Mouse (Mus musculus): ENCODE data around the gene Pitpnm3. TPM values are rescaled to one million over a fixed set of nuclear protein-coding genes. Genes with fewer than 3 reads are reported as not detected.

The Pitpnm3 gene
- total and polyA plus RNA-seq, 2 experiments from 2014 or later: 3.2 to 14.0 TPM

DNA sequence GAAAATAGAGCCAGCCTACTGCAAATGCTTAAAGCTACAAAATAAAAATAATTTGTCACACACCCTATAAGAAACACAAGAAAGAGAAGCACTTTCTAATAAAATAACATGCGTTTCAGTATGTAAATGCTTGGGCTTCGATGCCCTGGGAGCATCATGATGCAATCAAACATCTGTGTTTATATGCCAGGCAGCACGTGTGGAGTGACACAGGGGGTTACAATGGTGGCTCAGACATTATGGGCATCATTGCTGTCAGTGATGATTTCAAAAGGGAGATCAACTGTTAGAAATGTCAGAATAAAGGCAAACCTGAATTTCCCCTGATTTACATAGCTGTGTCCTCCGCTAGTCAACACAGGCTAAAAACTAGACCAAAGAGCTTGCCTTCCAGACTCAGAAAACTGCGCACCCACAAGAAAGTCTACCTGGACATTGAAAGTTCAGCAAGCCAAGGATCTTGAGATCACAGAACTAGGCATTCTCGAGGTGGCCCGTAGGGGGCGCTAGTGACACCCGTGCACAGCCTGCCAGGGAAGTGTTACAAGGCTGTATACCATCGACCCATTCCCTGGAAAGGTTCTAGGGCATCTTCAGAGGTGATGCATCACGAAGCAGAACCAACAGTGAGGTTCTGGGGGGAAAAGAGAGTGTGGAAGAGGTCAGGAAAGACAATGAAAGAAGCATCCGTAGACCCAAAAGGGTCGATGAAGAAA lies 133.3 kb downstream of the Pitpnm3 start:
- Histone ChIP-seq H3K27me3 (ENCODE audit: insufficient read depth, low read length) (no peaks in the 10 kb centered on the region), H3K9me3 (ENCODE audit: low read length) (no peaks in the 10 kb centered on the region), H3K36me3 (ENCODE audit: insufficient read depth) (no peaks in the 10 kb centered on the region), H3K4me1 (ENCODE audit: insufficient read depth) (no peaks in the 10 kb centered on the region), H3K9ac (no peak overlapping the region), H3K4me2 (ENCODE audit: low read depth) (no peak overlapping the region), H3K27ac (ENCODE audit: low read depth, low read length) (no peak overlapping the region), H3K4me3 (ENCODE audit: low read depth, low read length) (no peak overlapping the region)
- 46% methylated on average over 13 of the region's 13 CpGs for WGBS
- DNase-seq (no peak), ATAC-seq (no peak)
- TF ChIP-seq CTCF (IDR thresholded peaks at IDR 0.05; ENCODE audit: low read depth): peak; percentile 58

DNA sequence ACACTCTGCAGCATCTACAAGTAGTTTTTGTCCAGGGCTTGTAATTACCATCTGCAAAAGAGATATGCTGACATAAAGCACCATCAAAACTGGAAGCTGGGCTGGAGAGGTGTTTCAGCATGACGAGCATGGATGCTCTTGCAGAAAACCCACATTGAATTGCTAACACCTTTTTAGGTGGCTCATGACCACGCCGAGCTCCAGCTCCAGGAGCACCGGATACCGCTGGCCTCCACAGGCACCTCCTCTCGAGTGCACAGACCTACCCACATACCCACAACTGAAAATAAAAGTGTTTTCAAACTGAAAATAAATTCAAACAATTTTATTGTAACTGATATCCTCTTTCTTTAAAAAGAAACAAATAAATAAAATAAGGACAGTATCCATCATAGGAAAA lies 135.4 kb downstream of the Pitpnm3 start:
- no peak for TF ChIP-seq CTCF (IDR thresholded peaks at IDR 0.05; ENCODE audit: low read depth)
- peaks cover 7% of the 10 kb centered on the region for H3K4me1 ChIP-seq (ENCODE audit: insufficient read depth)
- 85% methylated on average over 6 of the region's 6 CpGs for WGBS

More for the DNA sequence above, 135.4 kb downstream of the Pitpnm3 start:
- H3K4me2 ChIP-seq (ENCODE audit: low read depth): no peak overlapping the region
- no peak overlapping the region for H3K9ac ChIP-seq
- no peaks in the 10 kb centered on the region for H3K9me3 ChIP-seq (ENCODE audit: low read length)
- H3K27me3 ChIP-seq (ENCODE audit: insufficient read depth, low read length): no peaks in the 10 kb centered on the region
- no peak for DNase-seq
- no peak overlapping the region for H3K4me3 ChIP-seq (ENCODE audit: low read depth, low read length)
- no peak overlapping the region for H3K27ac ChIP-seq (ENCODE audit: low read depth, low read length)
- no peak for ATAC-seq
- no peaks in the 10 kb centered on the region for H3K36me3 ChIP-seq (ENCODE audit: insufficient read depth)

Other genes starting within 250 kb of the Pitpnm3 start
- gene Aipl1, start 98.3 kb downstream of the Pitpnm3 start, total RNA-seq (2014; rRNA removed): 0.19 and 0.31 TPM in 2 replicates
- gene Aipl1, start 98.3 kb downstream of the Pitpnm3 start, polyA plus RNA-seq (2015; fragmentation: Nextera tagmentation; extraction: Ambion mirVana): 0.23 and 0.33 TPM in 2 replicates
- gene Pimreg, start 93.7 kb downstream of the Pitpnm3 start, total RNA-seq (2014; rRNA removed): 13.2 and 14.9 TPM in 2 replicates
- gene Pimreg, start 93.7 kb downstream of the Pitpnm3 start, polyA plus RNA-seq (2015; fragmentation: Nextera tagmentation; extraction: Ambion mirVana): 20.6 and 22.0 TPM in 2 replicates
- 3.3 and 3.6 TPM in 2 replicates for gene Gm43951, start 71.1 kb upstream of the Pitpnm3 start, total RNA-seq (2014; rRNA removed)
- 0.33 and 0.62 TPM in 2 replicates for gene Gm43951, start 71.1 kb upstream of the Pitpnm3 start, polyA plus RNA-seq (2015; fragmentation: Nextera tagmentation; extraction: Ambion mirVana)
- gene 4933427D14Rik, start 71.7 kb upstream of the Pitpnm3 start, total RNA-seq (2014; rRNA removed): 23.2 and 28.0 TPM in 2 replicates
- 11.1 TPM in 2 replicates for gene 4933427D14Rik, start 71.7 kb upstream of the Pitpnm3 start, polyA plus RNA-seq (2015; fragmentation: Nextera tagmentation; extraction: Ambion mirVana)
- 61.3 and 78.8 TPM in 2 replicates for gene Txndc17, start 71.8 kb upstream of the Pitpnm3 start, total RNA-seq (2014; rRNA removed)
- 114 and 134 TPM in 2 replicates for gene Txndc17, start 71.8 kb upstream of the Pitpnm3 start, polyA plus RNA-seq (2015; fragmentation: Nextera tagmentation; extraction: Ambion mirVana)
- gene Med31, start 79.8 kb upstream of the Pitpnm3 start, total RNA-seq (2014; rRNA removed): 24.1 and 33.0 TPM in 2 replicates
- gene Med31, start 79.8 kb upstream of the Pitpnm3 start, polyA plus RNA-seq (2015; fragmentation: Nextera tagmentation; extraction: Ambion mirVana): 43.4 and 43.9 TPM in 2 replicates
- 3.8 and 4.7 TPM in 2 replicates for gene Slc13a5, start 131.4 kb upstream of the Pitpnm3 start, total RNA-seq (2014; rRNA removed)
- gene Slc13a5, start 131.4 kb upstream of the Pitpnm3 start, polyA plus RNA-seq (2015; fragmentation: Nextera tagmentation; extraction: Ambion mirVana): 4.0 and 4.1 TPM in 2 replicates
- 0.77 and 3.1 TPM in 2 replicates for gene Xaf1, start 165.9 kb upstream of the Pitpnm3 start, total RNA-seq (2014; rRNA removed)
- gene Xaf1, start 165.9 kb upstream of the Pitpnm3 start, polyA plus RNA-seq (2015; fragmentation: Nextera tagmentation; extraction: Ambion mirVana): 4.3 and 4.8 TPM in 2 replicates
- gene Fbxo39, start 178.7 kb upstream of the Pitpnm3 start, total RNA-seq (2014; rRNA removed): not detected in 2 replicates
- not detected in 2 replicates for gene Fbxo39, start 178.7 kb upstream of the Pitpnm3 start, polyA plus RNA-seq (2015; fragmentation: Nextera tagmentation; extraction: Ambion mirVana)
- 10.5 and 13.1 TPM in 2 replicates for gene Tekt1, start 226.7 kb upstream of the Pitpnm3 start, total RNA-seq (2014; rRNA removed)
- gene Tekt1, start 226.7 kb upstream of the Pitpnm3 start, polyA plus RNA-seq (2015; fragmentation: Nextera tagmentation; extraction: Ambion mirVana): 8.6 and 12.4 TPM in 2 replicates